Mouse (Mus musculus): Measurements from ENCODE around the gene Slc10a7. TPM values are rescaled to one million over a fixed set of nuclear protein-coding genes. Genes with fewer than 3 reads are reported as not detected.

Gene Slc10a7
- polyA plus RNA-seq, 1 experiment from 2014 or later: 7.4 TPM

DNA sequence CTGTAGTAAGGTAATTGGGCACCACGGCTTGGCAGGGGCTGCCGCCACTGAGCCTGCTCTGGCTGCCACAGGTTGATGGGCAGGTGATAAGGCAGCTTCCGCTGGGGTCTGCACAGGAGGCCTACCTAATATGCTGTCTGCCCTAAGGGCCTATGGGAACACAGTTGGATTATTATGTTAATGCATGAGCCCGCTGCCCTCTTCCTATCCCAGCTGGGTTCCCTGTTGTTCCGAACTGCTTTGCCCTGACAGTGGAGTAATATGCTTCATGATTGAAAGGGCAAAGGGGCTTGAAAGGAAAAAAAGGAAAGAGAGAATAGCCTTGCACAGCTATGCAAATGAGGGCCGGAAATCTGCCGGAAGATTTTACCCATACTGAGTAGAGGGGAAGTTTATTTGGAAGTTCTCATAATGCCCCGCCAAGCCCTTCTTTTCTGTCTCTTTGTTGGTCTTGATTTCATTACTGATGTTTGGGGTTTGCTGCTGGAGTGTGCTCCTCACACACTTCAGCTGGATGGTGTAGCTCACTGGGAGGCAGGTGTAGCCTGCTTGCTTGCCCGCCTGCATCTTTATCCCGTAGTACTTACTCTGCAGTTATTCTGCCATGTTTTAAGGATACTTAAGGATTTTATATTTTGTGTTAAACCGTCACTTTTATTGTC lies 47.8 kb downstream of the Slc10a7 start:
- Histone ChIP-seq H3K4me2 (ENCODE audit: low read depth) (0 out of 2 replicates have a peak overlapping the region, but pooled peaks have one; percentile 9), H3K4me3 (ENCODE audit: low read depth, low read length) (no peak overlapping the region), H3K9ac (ENCODE audit: low read length) (no peak overlapping the region), H3K36me3 (ENCODE audit: control insufficient read depth, insufficient read depth, low read length) (no peaks in the 10 kb centered on the region), H3K27me3 (ENCODE audit: control insufficient read depth, insufficient read depth, low read length) (no peaks in the 10 kb centered on the region), H3K9me3 (ENCODE audit: control insufficient read depth, low read length) (no peaks in the 10 kb centered on the region), H3K27ac (ENCODE audit: low read depth, low read length) (no peak overlapping the region), H3K4me1 (ENCODE audit: control insufficient read depth, insufficient read depth, low read length) (0 out of 2 replicates have a peak, but pooled peaks cover 2% of the 10 kb centered on the region)
- 34% methylated on average over 11 of the region's 11 CpGs for WGBS
- peak; percentile 81 for ATAC-seq (ENCODE audit: insufficient read depth, low FRiP score, low TSS enrichment)
- peak; percentile 49 for DNase-seq (ENCODE audit: low spot score)

DNA sequence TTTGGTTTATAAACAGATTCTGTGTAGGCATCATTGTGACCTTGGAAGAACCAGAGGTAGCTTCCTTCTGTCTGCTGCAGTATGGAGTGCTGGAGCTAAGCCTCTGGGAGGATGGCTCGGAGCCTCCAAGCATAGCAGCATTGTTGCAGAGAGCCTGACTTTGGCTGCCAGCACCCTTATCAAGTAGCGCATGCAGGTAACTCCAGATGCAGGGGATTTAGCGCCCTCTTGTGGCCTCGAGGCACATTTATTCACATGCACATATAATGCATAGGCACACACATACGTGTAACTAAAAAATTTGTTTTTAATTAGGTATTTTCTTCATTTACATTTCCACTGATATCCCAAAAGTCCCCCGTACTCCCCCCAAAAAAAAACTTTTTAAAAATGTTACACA lies 52.5 kb downstream of the Slc10a7 start:
- ATAC-seq (ENCODE audit: insufficient read depth, low FRiP score, low TSS enrichment) (no peak), DNase-seq (ENCODE audit: low spot score) (no peak)
- Histone ChIP-seq H3K9me3 (ENCODE audit: control insufficient read depth, low read length) (no peaks in the 10 kb centered on the region), H3K4me2 (ENCODE audit: low read depth) (no peak overlapping the region), H3K36me3 (ENCODE audit: control insufficient read depth, insufficient read depth, low read length) (no peaks in the 10 kb centered on the region), H3K27ac (ENCODE audit: low read depth, low read length) (no peak overlapping the region), H3K27me3 (ENCODE audit: control insufficient read depth, insufficient read depth, low read length) (no peaks in the 10 kb centered on the region), H3K4me1 (ENCODE audit: control insufficient read depth, insufficient read depth, low read length) (0 out of 2 replicates have a peak, but pooled peaks cover 2% of the 10 kb centered on the region), H3K4me3 (ENCODE audit: low read depth, low read length) (no peak overlapping the region), H3K9ac (ENCODE audit: low read length) (no peak overlapping the region)
- WGBS: 91% methylated on average over 6 of the region's 6 CpGs

DNA sequence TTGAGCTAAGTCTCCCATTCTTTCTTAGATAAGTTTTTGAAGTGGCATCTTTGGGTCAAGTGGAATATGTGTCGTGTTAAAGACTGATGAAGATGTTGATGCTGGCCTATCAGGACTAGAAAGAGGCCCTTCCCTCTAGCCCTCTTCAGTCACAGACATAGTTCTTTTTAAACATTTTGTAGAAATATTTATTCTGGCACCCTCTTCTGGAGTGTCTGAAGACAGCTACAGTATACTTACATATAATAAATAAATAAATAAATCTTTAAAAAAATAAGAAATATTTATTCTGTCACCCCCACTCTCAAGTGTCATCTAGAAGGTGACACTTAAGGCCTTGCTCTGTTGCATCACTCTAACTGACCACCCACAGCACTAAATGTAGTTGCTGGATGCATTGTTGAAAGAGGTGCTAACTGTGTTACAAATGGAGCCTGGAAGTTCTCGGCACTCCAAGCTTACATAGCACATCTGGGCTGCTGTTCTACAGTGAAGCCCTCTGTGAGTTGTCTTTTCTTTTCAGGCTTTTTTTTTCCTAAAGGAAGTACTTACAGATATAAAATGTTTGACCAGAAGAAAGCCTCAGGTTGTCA lies 54.4 kb downstream of the Slc10a7 start:
- H3K27ac ChIP-seq (ENCODE audit: low read depth, low read length): no peak overlapping the region
- 78% methylated on average over 2 of the region's 2 CpGs for WGBS
- no peaks in the 10 kb centered on the region for H3K4me1 ChIP-seq (ENCODE audit: control insufficient read depth, insufficient read depth, low read length)
- ATAC-seq (ENCODE audit: insufficient read depth, low FRiP score, low TSS enrichment) (no peak), DNase-seq (ENCODE audit: low spot score) (no peak)
- no peaks in the 10 kb centered on the region for H3K27me3 ChIP-seq (ENCODE audit: control insufficient read depth, insufficient read depth, low read length)
- no peak overlapping the region for H3K4me2 ChIP-seq (ENCODE audit: low read depth)
- H3K9ac ChIP-seq (ENCODE audit: low read length): no peak overlapping the region
- H3K36me3 ChIP-seq (ENCODE audit: control insufficient read depth, insufficient read depth, low read length): no peaks in the 10 kb centered on the region
- H3K9me3 ChIP-seq (ENCODE audit: control insufficient read depth, low read length): no peaks in the 10 kb centered on the region
- H3K4me3 ChIP-seq (ENCODE audit: low read depth, low read length): no peak overlapping the region

DNA sequence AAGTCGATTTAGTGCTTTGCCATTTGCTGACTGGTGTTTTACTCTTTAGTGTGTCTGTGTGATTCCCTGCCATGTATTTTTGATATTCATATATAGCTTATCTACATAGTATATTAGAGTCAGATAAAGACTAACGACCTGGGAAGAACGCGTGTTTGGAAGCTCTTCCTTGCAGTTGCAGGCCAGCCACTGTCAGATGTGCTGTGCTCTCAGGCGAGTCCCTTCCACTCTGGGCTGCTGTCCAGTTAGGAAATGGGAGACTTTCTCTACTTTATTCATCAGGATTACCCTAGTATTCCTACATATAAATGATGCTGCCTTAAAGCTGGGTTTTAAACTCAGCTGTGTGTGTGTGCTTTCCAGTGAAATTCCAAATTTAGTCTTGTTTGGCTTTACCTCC lies 55.1 kb downstream of the Slc10a7 start:
- Histone ChIP-seq H3K27ac (ENCODE audit: low read depth, low read length) (no peak overlapping the region), H3K36me3 (ENCODE audit: control insufficient read depth, insufficient read depth, low read length) (no peaks in the 10 kb centered on the region), H3K4me1 (ENCODE audit: control insufficient read depth, insufficient read depth, low read length) (no peaks in the 10 kb centered on the region), H3K9me3 (ENCODE audit: control insufficient read depth, low read length) (no peaks in the 10 kb centered on the region), H3K4me3 (ENCODE audit: low read depth, low read length) (no peak overlapping the region), H3K9ac (ENCODE audit: low read length) (no peak overlapping the region), H3K27me3 (ENCODE audit: control insufficient read depth, insufficient read depth, low read length) (no peaks in the 10 kb centered on the region), H3K4me2 (ENCODE audit: low read depth) (no peak overlapping the region)
- no peak for ATAC-seq (ENCODE audit: insufficient read depth, low FRiP score, low TSS enrichment)
- DNase-seq (ENCODE audit: low spot score): no peak
- 87% methylated on average over 5 of the region's 5 CpGs for WGBS

DNA sequence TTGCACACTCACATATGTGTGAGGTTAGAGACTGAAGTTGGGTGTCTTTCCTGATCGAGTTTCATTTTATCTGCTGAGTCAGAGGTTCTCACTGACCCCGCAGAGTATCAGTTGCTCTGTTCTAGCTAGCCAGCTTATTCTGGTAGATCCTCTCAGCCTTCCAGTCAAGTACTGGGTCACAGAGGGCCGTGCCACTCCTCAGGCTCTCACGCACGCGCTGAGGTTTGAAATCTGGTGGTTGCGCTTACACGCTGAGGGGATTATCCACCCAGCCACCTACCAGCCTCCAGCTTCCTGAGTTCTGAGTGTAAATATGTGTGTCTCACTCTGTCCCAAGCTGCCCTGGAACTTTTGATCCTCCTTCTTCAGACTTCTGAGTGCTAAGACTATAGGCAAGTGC lies 59.0 kb downstream of the Slc10a7 start:
- 87% methylated on average over 8 of the region's 8 CpGs for WGBS
- Histone ChIP-seq H3K27ac (ENCODE audit: low read depth, low read length) (no peak overlapping the region), H3K9ac (ENCODE audit: low read length) (no peak overlapping the region), H3K4me3 (ENCODE audit: low read depth, low read length) (no peak overlapping the region), H3K4me2 (ENCODE audit: low read depth) (no peak overlapping the region), H3K27me3 (ENCODE audit: control insufficient read depth, insufficient read depth, low read length) (no peaks in the 10 kb centered on the region), H3K9me3 (ENCODE audit: control insufficient read depth, low read length) (no peaks in the 10 kb centered on the region), H3K4me1 (ENCODE audit: control insufficient read depth, insufficient read depth, low read length) (peaks cover 12% of the 10 kb centered on the region), H3K36me3 (ENCODE audit: control insufficient read depth, insufficient read depth, low read length) (no peaks in the 10 kb centered on the region)
- no peak for DNase-seq (ENCODE audit: low spot score)
- ATAC-seq (ENCODE audit: insufficient read depth, low FRiP score, low TSS enrichment): no peak

DNA sequence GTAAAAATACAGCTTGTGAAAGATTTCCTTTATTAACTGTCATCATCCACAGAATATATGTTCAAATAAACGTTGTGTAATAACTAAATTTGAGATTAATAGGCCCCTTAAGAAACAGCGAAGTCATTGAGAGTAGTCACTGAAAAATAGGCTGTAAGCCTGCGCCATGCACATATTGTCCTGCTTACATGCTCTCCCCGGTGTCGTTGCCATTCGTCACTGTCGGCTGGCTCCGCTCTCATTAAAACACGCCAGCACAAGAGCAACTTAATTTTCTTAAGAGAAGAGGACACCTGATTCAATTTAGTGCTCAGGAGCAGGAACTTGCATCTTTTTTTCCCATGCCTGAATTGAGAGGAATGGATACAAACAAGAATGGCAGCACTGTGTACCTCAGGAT lies 62.4 kb downstream of the Slc10a7 start:
- peaks cover 14% of the 10 kb centered on the region for H3K4me1 ChIP-seq (ENCODE audit: control insufficient read depth, insufficient read depth, low read length)
- no peak overlapping the region for H3K4me2 ChIP-seq (ENCODE audit: low read depth)
- WGBS: 27% methylated on average over 9 of the region's 9 CpGs
- no peaks in the 10 kb centered on the region for H3K9me3 ChIP-seq (ENCODE audit: control insufficient read depth, low read length)
- H3K27ac ChIP-seq (ENCODE audit: low read depth, low read length): no peak overlapping the region
- ATAC-seq (ENCODE audit: insufficient read depth, low FRiP score, low TSS enrichment) (no peak), DNase-seq (ENCODE audit: low spot score) (peak; percentile 35)
- H3K36me3 ChIP-seq (ENCODE audit: control insufficient read depth, insufficient read depth, low read length): 0 out of 2 replicates have a peak, but pooled peaks cover 2% of the 10 kb centered on the region
- no peak overlapping the region for H3K4me3 ChIP-seq (ENCODE audit: low read depth, low read length)
- no peaks in the 10 kb centered on the region for H3K27me3 ChIP-seq (ENCODE audit: control insufficient read depth, insufficient read depth, low read length)
- H3K9ac ChIP-seq (ENCODE audit: low read length): no peak overlapping the region

DNA sequence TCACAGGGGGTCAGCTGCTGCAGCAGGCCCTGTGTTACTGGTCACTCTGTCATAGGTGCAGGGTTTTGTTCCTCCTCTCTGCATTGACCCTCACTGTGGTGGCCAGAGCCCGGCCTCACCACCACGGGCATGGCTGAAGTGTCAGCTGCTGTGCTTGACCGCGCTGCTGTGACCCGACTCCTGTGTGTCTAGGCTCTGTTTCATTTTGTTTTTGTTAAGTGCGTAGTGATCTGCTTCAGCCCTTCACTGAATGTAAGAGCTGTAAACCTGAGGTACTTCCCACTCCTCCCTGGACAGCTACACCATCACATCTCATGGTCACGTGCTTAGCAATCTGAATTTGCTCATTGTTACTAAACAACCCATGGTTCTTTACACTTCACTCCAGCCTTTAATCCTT lies 65.1 kb downstream of the Slc10a7 start:
- no peak for DNase-seq (ENCODE audit: low spot score)
- Histone ChIP-seq H3K9me3 (ENCODE audit: control insufficient read depth, low read length) (no peaks in the 10 kb centered on the region), H3K9ac (ENCODE audit: low read length) (no peak overlapping the region), H3K4me2 (ENCODE audit: low read depth) (no peak overlapping the region), H3K4me3 (ENCODE audit: low read depth, low read length) (no peak overlapping the region), H3K4me1 (ENCODE audit: control insufficient read depth, insufficient read depth, low read length) (peaks cover 20% of the 10 kb centered on the region), H3K27me3 (ENCODE audit: control insufficient read depth, insufficient read depth, low read length) (no peaks in the 10 kb centered on the region), H3K27ac (ENCODE audit: low read depth, low read length) (no peak overlapping the region), H3K36me3 (ENCODE audit: control insufficient read depth, insufficient read depth, low read length) (0 out of 2 replicates have a peak, but pooled peaks cover 2% of the 10 kb centered on the region)
- ATAC-seq (ENCODE audit: insufficient read depth, low FRiP score, low TSS enrichment): no peak
- WGBS: 82% methylated on average over 7 of the region's 7 CpGs

DNA sequence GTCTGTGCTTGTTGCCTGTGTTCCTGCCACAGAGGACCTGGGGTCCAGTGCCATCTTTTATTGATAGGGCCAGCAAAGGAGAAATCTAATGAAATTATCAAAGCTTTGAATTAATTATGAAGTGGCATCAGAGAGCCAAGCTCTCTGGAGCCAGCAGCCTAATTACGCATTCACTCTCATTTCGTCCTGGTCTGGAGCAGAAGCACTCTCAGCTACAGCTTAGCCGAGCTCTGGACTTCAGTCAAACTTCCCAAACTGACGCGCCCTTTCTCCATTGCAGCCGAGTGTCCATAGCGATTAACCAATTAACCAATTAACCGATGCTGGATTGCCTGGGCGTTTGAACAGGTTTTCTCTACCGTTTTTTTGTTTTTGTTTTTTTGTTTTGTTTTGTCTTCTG lies 68.4 kb downstream of the Slc10a7 start:
- Histone ChIP-seq H3K27ac (ENCODE audit: low read depth, low read length) (no peak overlapping the region), H3K4me3 (ENCODE audit: low read depth, low read length) (no peak overlapping the region), H3K36me3 (ENCODE audit: control insufficient read depth, insufficient read depth, low read length) (0 out of 2 replicates have a peak, but pooled peaks cover 2% of the 10 kb centered on the region), H3K9ac (ENCODE audit: low read length) (no peak overlapping the region), H3K4me1 (ENCODE audit: control insufficient read depth, insufficient read depth, low read length) (peaks cover 11% of the 10 kb centered on the region), H3K27me3 (ENCODE audit: control insufficient read depth, insufficient read depth, low read length) (no peaks in the 10 kb centered on the region), H3K4me2 (ENCODE audit: low read depth) (no peak overlapping the region), H3K9me3 (ENCODE audit: control insufficient read depth, low read length) (no peaks in the 10 kb centered on the region)
- DNase-seq (ENCODE audit: low spot score) (no peak), ATAC-seq (ENCODE audit: insufficient read depth, low FRiP score, low TSS enrichment) (no peak)
- WGBS: 25% methylated on average over 10 of the region's 10 CpGs

DNA sequence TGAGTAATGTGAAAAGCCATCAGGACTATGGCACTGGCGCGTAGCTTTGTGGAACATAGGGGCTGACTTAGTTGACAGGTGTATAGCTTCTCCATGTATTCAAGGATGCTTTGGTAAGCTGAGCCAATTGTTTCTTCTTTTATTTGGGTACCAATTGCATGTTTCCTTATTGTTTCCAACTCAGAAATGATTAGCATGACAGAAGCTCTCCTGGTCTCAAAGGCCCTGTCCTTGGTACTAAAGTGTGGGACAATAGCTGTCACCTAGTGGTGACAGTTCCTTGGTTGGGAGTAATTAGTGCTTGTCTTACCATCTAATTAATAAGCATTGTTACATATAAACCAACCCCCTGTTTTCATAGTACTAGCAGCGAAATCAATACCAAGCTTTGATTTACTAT lies 68.9 kb downstream of the Slc10a7 start:
- DNase-seq (ENCODE audit: low spot score) (no peak), ATAC-seq (ENCODE audit: insufficient read depth, low FRiP score, low TSS enrichment) (no peak)
- Histone ChIP-seq H3K9ac (ENCODE audit: low read length) (no peak overlapping the region), H3K4me1 (ENCODE audit: control insufficient read depth, insufficient read depth, low read length) (peaks cover 11% of the 10 kb centered on the region), H3K36me3 (ENCODE audit: control insufficient read depth, insufficient read depth, low read length) (0 out of 2 replicates have a peak, but pooled peaks cover 2% of the 10 kb centered on the region), H3K4me2 (ENCODE audit: low read depth) (no peak overlapping the region), H3K9me3 (ENCODE audit: control insufficient read depth, low read length) (no peaks in the 10 kb centered on the region), H3K4me3 (ENCODE audit: low read depth, low read length) (no peak overlapping the region), H3K27ac (ENCODE audit: low read depth, low read length) (no peak overlapping the region), H3K27me3 (ENCODE audit: control insufficient read depth, insufficient read depth, low read length) (no peaks in the 10 kb centered on the region)
- 14% methylated on average over 3 of the region's 3 CpGs for WGBS

Data from neural tube, embryonic 11.5 days (tissue).